Mouse (Mus musculus) forebrain, embryonic 13.5 days (tissue): ENCODE results near the gene Xab2. TPM values are rescaled to one million over a fixed set of nuclear protein-coding genes. Genes with fewer than 3 reads are reported as not detected.

Experiments
- ATAC-seq: fragments of 200-750 bp; cut with Nextera tagmentation; 2 replicates; pipeline ENCODE4 v1.8.0; 2017
- H3K27ac ChIP-seq: fragments of 300-500 bp; sonication (generic); 2 replicates; pipeline ENCODE4 v1.5.1; 2015; ENCODE audit warnings: inconsistent platforms, mild to moderate bottlenecking, moderate library complexity
- H3K27me3 ChIP-seq: fragments of 300-500 bp; sonication (generic); 2 replicates; pipeline ENCODE4 v1.6.1; 2015; ENCODE audit warnings: mild to moderate bottlenecking, inconsistent platforms
- H3K36me3 ChIP-seq: fragments of 300-500 bp; sonication (generic); 2 replicates; pipeline ENCODE4 v1.6.1; 2015; ENCODE audit warnings: mild to moderate bottlenecking, inconsistent platforms; ENCODE audit not compliant: poor library complexity, severe bottlenecking
- H3K4me1 ChIP-seq: fragments of 300-500 bp; sonication (generic); 2 replicates; pipeline ENCODE4 v1.6.1; 2015; ENCODE audit warnings: inconsistent platforms
- H3K4me2 ChIP-seq: fragments of 300-500 bp; sonication (generic); 2 replicates; pipeline ENCODE4 v1.6.1; 2015; ENCODE audit warnings: inconsistent platforms, mild to moderate bottlenecking, moderate library complexity
- H3K4me3 ChIP-seq: fragments of 300-500 bp; sonication (generic); 2 replicates; pipeline ENCODE4 v1.5.1; 2015; ENCODE audit warnings: mild to moderate bottlenecking, inconsistent platforms
- H3K9ac ChIP-seq: fragments of 300-500 bp; sonication (generic); 2 replicates; pipeline ENCODE4 v1.6.1; 2015; ENCODE audit warnings: mild to moderate bottlenecking, inconsistent platforms
- H3K9me3 ChIP-seq: fragments of 300-500 bp; sonication (generic); replicated peaks from 2 replicates; pipeline ENCODE4 v1.6.1; 2016; ENCODE audit warnings: inconsistent platforms
- WGBS: fragments of 180-500 bp; shearing (Covaris S2); methylation state at CpG from one replicate; pipeline ENCODE4 v1.1.7; 2015; 5-methylcytosine and 5-hydroxymethylcytosine counted together
- polyA plus RNA-seq: library from polyadenylated mRNA; unstranded; fragments of >200 nt; fragmentation: Nextera tagmentation; extraction: Ambion mirVana; gene quantifications from 2 replicates; pipeline ENCODE4 v1.2.1, GENCODE M21; 2015

Gene Xab2
- polyA plus RNA-seq, 1 experiment from 2014 or later = 64.0 TPM

DNA sequence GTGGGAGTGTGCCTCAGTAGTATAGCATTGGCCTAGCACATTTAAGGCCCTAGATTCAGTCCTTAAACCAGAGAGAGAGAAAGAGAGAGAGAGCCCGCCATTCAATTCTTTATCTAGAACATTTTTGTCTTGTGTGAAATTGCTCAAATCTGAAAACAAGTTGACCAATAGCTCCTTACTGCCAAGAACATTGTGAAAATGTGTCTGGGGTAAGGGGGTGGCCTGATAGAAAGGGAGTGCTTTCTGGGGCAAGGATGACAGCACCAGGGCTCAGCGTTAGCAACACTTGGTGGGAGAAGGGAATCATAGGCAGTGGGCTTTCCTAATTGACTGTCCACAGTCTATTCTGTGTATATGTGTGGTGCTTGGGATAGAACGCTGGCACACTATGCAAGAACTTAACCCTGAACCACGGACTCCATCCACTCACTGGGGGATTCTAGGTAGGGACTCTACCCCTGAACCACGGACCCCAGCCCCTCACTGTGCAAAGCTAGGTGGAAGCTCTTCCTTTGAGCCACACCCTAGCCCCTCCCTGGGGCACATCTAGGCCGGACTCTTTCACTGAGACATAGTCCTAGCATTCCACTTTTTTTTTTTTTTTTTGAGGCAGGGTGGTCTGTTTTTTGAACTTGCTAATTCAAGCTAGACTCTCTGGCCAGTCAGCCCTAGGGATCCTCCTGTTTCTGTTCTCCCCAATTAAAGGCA is 25.9 kb upstream of the Xab2 start:
- 86% methylated on average over 6 of the region's 6 CpGs for WGBS
- H3K9ac ChIP-seq = no peak overlapping the region
- no peak overlapping the region for H3K27ac ChIP-seq
- H3K4me1 ChIP-seq = no peaks in the 10 kb centered on the region
- no peaks in the 10 kb centered on the region for H3K27me3 ChIP-seq
- no peak for ATAC-seq
- no peaks in the 10 kb centered on the region for H3K36me3 ChIP-seq
- H3K4me3 ChIP-seq = no peak overlapping the region
- H3K4me2 ChIP-seq = no peak overlapping the region
- H3K9me3 ChIP-seq = no peaks in the 10 kb centered on the region

GRCm38 (mm10) chr8:3645804-3646203 is 24.7 kb upstream of the Xab2 start:
- Histone ChIP-seq H3K4me1 (no peaks in the 10 kb centered on the region), H3K9me3 (no peaks in the 10 kb centered on the region), H3K27me3 (no peaks in the 10 kb centered on the region), H3K4me2 (no peak overlapping the region), H3K9ac (no peak overlapping the region), H3K36me3 (0 out of 2 replicates have a peak, but pooled peaks cover 6% of the 10 kb centered on the region), H3K4me3 (no peak overlapping the region), H3K27ac (no peak overlapping the region)
- no peak for ATAC-seq
- WGBS = 28% methylated on average over 5 of the region's 5 CpGs

- Histone ChIP-seq H3K4me2 (peak overlapping the region; percentile 74), H3K4me3 (peak overlapping the region; percentile 53), H3K9ac (peak overlapping the region; percentile 65; the same call in 1 of the 2 replicates), H3K9me3 (no peaks in the 10 kb centered on the region), H3K27ac (no peak overlapping the region), H3K4me1 (peaks cover 5% of the 10 kb centered on the region; the same call in 1 of the 2 replicates), H3K36me3 (peaks cover 5% of the 10 kb centered on the region; the same call in 1 of the 2 replicates), H3K27me3 (peaks cover 15% of the 10 kb centered on the region)
- no peak for ATAC-seq
- 22% methylated on average over 8 of the region's 8 CpGs for WGBS
These were observed 10.4 kb upstream of the Xab2 start for GRCm38 (mm10) chr8:3631478-3631875.

DNA sequence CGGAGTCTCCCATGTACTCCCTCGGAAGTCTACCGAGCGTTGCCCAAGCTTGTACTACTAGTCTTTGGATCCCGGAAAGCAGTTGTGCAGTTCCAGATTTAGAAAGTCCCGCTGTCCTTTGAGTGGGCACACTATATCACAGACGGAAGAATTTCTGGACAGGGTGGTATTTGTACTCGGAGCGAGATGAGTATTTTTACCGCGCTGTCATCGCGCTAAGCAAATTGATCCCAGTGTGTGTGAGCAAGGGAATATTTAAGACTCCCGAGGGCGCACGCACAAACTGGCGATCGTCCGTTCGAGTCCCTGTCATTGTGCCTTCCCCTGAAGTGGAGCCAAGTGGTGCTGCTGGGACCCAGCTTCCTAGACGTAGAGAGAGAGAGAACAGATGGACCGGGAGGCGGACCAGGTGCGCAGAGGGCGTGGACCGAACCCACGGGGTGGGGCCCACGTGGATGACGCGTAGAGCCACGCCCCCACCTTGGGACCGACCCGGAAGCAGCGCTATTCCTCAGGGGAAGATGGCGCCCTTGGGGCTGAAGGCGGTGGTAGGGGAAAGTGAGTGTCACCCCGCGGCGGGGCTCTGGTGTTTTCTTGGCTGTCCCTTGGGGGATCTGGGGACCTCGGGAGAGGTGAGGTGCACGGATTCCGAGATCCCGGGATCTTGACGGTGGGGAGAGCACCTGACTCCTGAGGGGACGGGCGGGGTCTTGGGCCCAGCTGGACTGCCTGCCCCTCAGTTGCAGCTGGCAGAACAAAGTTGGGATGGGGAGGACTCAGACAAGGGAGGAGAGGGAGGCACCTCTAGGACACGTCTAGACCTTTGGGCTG is 9.7 kb upstream of the Xab2 start, which contains the start of gene Stxbp2:
Gene Stxbp2 (plus strand): TSS at position 309 of the 831 bp plus-strand sequence.
- Histone ChIP-seq H3K4me2 (peak within 1 kb of the TSS; percentile 74), H3K9ac (peak within 1 kb of the TSS; percentile 65), H3K27me3 (peaks cover 15% of the 10 kb centered on the region), H3K36me3 (no peaks in the 10 kb centered on the region), H3K9me3 (no peaks in the 10 kb centered on the region), H3K4me3 (peak within 1 kb of the TSS; percentile 53), H3K27ac (no peak within 1 kb of the TSS), H3K4me1 (peaks cover 5% of the 10 kb centered on the region; the same call in 1 of the 2 replicates)
- ATAC-seq = peak; percentile 88
- WGBS = 4% methylated on average over 47 of the region's 47 CpGs

DNA sequence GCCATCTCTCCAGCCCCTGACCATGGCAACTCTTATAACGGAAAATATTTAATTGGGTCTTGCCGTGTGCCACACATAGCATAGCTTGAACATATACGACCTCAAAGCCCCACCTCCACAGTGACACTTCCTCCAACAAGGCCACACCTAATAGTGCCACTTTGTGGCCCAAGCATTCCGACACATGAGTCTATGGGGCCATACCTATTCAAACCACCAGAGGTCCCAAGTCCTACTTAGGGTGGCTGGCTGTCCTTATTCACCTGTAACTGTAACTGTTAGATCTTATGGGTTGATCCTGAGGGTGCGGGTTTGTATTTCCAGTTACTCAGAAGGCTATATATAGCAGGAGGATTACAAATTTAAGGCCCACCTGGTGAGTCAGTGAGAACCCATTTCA is 6.9 kb upstream of the Xab2 start:
- WGBS = 27% methylated on average over 5 of the region's 5 CpGs
- H3K36me3 ChIP-seq = no peaks in the 10 kb centered on the region
- no peak overlapping the region for H3K9ac ChIP-seq
- H3K27me3 ChIP-seq = peaks cover 15% of the 10 kb centered on the region
- H3K27ac ChIP-seq = no peak overlapping the region
- H3K4me3 ChIP-seq = no peak overlapping the region
- ATAC-seq = peak; percentile 22; the same call in 1 of the 2 replicates
- no peak overlapping the region for H3K4me2 ChIP-seq
- no peaks in the 10 kb centered on the region for H3K9me3 ChIP-seq
- peaks cover 5% of the 10 kb centered on the region; the same call in 1 of the 2 replicates for H3K4me1 ChIP-seq

DNA sequence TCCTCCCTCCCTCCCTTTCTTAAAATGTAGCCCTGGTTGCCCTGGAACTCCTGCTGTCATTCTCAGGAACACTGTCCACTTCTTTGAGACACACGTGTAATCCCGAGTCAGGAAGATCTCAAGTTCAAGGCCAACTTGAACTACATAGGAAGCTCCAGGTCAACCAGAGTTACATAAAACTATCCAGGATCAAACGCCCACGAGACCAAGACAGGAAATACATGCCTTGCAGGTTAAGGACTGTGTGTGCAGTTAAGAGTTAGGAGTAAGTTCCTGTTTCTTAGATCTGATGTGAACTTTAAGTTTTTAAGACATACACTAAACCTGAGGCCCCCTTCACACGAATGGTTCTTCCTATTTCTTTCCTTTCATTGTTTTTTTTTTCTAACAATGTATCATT is 5.9 kb upstream of the Xab2 start:
- H3K9me3 ChIP-seq = no peaks in the 10 kb centered on the region
- H3K36me3 ChIP-seq = no peaks in the 10 kb centered on the region
- no peak overlapping the region for H3K9ac ChIP-seq
- no peak overlapping the region for H3K4me3 ChIP-seq
- H3K27me3 ChIP-seq = peaks cover 15% of the 10 kb centered on the region
- H3K4me1 ChIP-seq = peaks cover 10% of the 10 kb centered on the region
- no peak overlapping the region for H3K4me2 ChIP-seq
- no peak overlapping the region for H3K27ac ChIP-seq
- 66% methylated on average over 5 of the region's 5 CpGs for WGBS
- no peak for ATAC-seq

GRCm38 (mm10) chr8:3625445-3625844 is 4.3 kb upstream of the Xab2 start, which contains the start of gene Pcp2:
Gene Pcp2 (minus strand): TSS chr8:3625545.
- Histone ChIP-seq H3K27me3 (peaks cover 15% of the 10 kb centered on the region), H3K4me3 (no peak within 1 kb of the TSS), H3K4me1 (peaks cover 10% of the 10 kb centered on the region), H3K36me3 (no peaks in the 10 kb centered on the region), H3K9ac (no peak within 1 kb of the TSS), H3K27ac (no peak within 1 kb of the TSS), H3K4me2 (no peak within 1 kb of the TSS), H3K9me3 (no peaks in the 10 kb centered on the region)
- 57% methylated on average over 1 of the region's 1 CpGs for WGBS
- ATAC-seq = no peak

GRCm38 (mm10) chr8:3622119-3622518 is 1.0 kb upstream of the Xab2 start:
- H3K4me1 ChIP-seq = peaks cover 22% of the 10 kb centered on the region
- H3K4me2 ChIP-seq = peak overlapping the region; percentile 70
- H3K27me3 ChIP-seq = no peaks in the 10 kb centered on the region
- peak overlapping the region; percentile 73; the same call in 1 of the 2 replicates for H3K9ac ChIP-seq
- no peak for ATAC-seq
- peak overlapping the region; percentile 86 for H3K4me3 ChIP-seq
- peaks cover 16% of the 10 kb centered on the region for H3K36me3 ChIP-seq
- 62% methylated on average over 8 of the region's 8 CpGs for WGBS
- H3K27ac ChIP-seq = no peak overlapping the region
- H3K9me3 ChIP-seq = no peaks in the 10 kb centered on the region

- H3K9me3 ChIP-seq = no peaks in the 10 kb centered on the region
- H3K27me3 ChIP-seq = no peaks in the 10 kb centered on the region
- H3K9ac ChIP-seq = no peak overlapping the region
- no peak for ATAC-seq
- H3K4me2 ChIP-seq = no peak overlapping the region
- WGBS = 86% methylated on average over 6 of the region's 6 CpGs
- peaks cover 98% of the 10 kb centered on the region for H3K36me3 ChIP-seq
- no peak overlapping the region for H3K4me3 ChIP-seq
- no peaks in the 10 kb centered on the region for H3K4me1 ChIP-seq
- no peak overlapping the region for H3K27ac ChIP-seq
These were observed 11.3 kb downstream of the Xab2 start for GRCm38 (mm10) chr8:3609816-3610150.

- no peak overlapping the region for H3K4me2 ChIP-seq
- no peak overlapping the region for H3K4me3 ChIP-seq
- peaks cover 98% of the 10 kb centered on the region for H3K36me3 ChIP-seq
- no peak overlapping the region for H3K27ac ChIP-seq
- ATAC-seq = no peak
- 91% methylated on average over 12 of the region's 12 CpGs for WGBS
- H3K9ac ChIP-seq = no peak overlapping the region
- no peaks in the 10 kb centered on the region for H3K27me3 ChIP-seq
- H3K9me3 ChIP-seq = no peaks in the 10 kb centered on the region
- no peaks in the 10 kb centered on the region for H3K4me1 ChIP-seq
These were observed 11.9 kb downstream of the Xab2 start for GRCm38 (mm10) chr8:3609046-3609815.

GRCm38 (mm10) chr8:3607822-3608221 is 13.3 kb downstream of the Xab2 start:
- H3K9ac ChIP-seq = no peak overlapping the region
- no peak overlapping the region for H3K4me3 ChIP-seq
- peaks cover 98% of the 10 kb centered on the region for H3K36me3 ChIP-seq
- H3K4me2 ChIP-seq = no peak overlapping the region
- ATAC-seq = no peak
- 88% methylated on average over 7 of the region's 7 CpGs for WGBS
- H3K27me3 ChIP-seq = no peaks in the 10 kb centered on the region
- no peak overlapping the region for H3K27ac ChIP-seq
- no peaks in the 10 kb centered on the region for H3K9me3 ChIP-seq
- no peaks in the 10 kb centered on the region for H3K4me1 ChIP-seq
